Mouse (Mus musculus): Measurements from ENCODE around the gene Trmt5. TPM values are rescaled to one million over a fixed set of nuclear protein-coding genes. Genes with fewer than 3 reads are reported as not detected.

Gene Trmt5
- polyA plus RNA-seq, 1 experiment from 2014 or later = 19.2 TPM

Other genes with a start within 250 kb of the Trmt5 start
- 24.6 and 28.8 TPM in 2 replicates for gene Six1, start 232.8 kb downstream of the Trmt5 start, polyA plus RNA-seq (2014; fragmentation: Nextera tagmentation; extraction: Ambion mirVana)
- gene Six4, start 173.3 kb downstream of the Trmt5 start, polyA plus RNA-seq (2014; fragmentation: Nextera tagmentation; extraction: Ambion mirVana) = 6.5 and 7.3 TPM in 2 replicates
- 36.7 and 40.9 TPM in 2 replicates for gene Mnat1, start 163.0 kb downstream of the Trmt5 start, polyA plus RNA-seq (2014; fragmentation: Nextera tagmentation; extraction: Ambion mirVana)
- 9.4 and 16.8 TPM in 2 replicates for gene Slc38a6, start 69 bp upstream of the Trmt5 start, polyA plus RNA-seq (2014; fragmentation: Nextera tagmentation; extraction: Ambion mirVana)

All from hindbrain, embryonic 11.5 days (tissue).